Mouse (Mus musculus): ENCODE measurements at regions not wholly inside any gene's neighbourhood (a gene's known extent, or its start where the extent isn't known, plus 50 kb on each side); places are given as distances from the start of the nearest gene placed in this dataset.

- DNase-seq = no peak
Measured at GRCm38 (mm10) chr6:94954580-94954979, 162.5 kb upstream of the Kbtbd8 start.

DNA sequence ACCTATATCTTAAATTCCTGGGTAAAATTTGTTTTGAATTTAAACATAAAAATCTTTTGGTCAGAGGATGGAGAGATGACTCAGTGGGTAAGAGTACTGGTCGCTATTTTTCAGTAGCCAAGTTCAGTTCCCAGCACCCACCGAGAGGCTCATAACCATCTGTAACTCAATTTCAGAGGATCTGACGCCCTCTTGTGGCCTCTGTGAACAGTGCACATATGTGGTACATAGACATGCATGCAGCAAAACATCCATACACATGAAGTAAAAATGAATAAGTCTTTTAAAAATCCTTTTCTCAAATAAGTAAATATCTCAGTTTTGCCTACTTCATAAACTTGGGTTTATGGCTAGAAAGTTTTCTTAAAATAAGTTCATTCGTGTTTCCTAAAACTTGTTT is 163.4 kb upstream of the Kbtbd8 start:
- no peak for DNase-seq

DNA sequence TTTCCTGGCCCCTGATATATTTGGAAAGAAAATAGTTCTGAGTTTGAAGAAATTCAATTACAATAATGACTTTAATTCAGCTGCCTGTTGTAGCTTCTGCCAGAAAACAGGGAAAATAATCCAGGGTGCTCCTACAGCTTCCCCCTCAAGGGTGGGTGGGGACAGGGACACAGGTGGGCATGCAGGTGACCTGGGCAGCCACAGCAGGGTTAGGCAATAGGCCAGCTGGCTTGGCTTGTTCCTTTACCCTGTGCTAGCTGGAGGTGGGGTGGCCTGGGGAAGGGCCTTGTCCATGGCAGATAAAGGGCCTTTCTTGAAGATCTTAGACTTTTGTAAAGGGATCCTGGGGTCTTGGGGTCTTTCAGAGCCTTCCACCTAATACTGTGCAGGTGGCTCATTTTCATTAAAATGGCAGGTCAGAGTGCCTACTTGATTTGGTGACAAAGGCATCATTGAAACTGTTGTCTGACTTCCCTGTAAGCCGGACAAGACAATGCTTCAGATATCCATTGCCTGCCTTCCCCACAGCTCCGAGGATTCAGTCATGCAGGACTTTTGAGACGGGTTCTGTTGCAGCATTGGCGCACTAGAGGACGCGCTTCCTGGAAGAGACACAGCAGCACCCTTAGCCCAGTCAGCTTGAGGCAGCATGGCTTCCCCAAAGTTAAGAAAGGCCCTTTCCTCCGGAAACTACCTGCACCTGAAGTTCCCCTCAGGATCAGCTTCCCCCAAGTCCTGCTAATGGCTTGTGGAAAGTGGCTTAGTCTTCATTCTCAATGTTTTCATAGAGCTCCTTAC is 164.9 kb upstream of the Kbtbd8 start:
- DNase-seq = no peak

- no peak for DNase-seq
Measured at GRCm38 (mm10) chr6:94950944-94951343, 166.1 kb upstream of the Kbtbd8 start.

- DNase-seq = no peak
Measured at GRCm38 (mm10) chr6:94950319-94950718, 166.7 kb upstream of the Kbtbd8 start.

DNA sequence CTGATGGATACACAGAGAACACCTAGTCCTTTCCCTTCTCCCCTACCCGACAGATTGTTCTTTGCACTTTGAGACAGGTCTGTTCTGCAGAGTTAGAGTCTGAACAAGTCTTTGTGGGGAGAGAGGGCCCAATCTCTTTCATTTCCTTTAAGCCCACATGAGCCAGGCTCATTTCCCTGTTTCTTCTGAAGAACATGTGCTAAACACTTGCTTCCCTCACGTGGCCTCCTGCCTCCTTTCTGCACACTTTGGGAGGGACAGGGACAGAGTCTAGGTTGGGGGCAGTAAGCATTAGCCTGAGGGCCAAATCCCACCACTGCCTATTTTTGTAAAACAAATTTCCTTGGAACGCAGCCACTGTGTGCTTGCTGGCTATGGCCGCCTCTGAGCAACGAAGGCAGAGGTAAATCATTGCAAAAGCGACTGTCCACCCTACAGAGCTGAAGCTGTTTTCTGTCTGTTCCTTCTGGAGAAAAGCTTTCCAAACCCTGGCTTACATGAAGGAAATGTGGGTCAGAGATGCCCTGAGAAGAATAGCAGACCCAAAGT is 170.6 kb upstream of the Kbtbd8 start:
- no peak for DNase-seq

GRCm38 (mm10) chr6:94945715-94946114 is 171.3 kb upstream of the Kbtbd8 start:
- DNase-seq = no peak

DNA sequence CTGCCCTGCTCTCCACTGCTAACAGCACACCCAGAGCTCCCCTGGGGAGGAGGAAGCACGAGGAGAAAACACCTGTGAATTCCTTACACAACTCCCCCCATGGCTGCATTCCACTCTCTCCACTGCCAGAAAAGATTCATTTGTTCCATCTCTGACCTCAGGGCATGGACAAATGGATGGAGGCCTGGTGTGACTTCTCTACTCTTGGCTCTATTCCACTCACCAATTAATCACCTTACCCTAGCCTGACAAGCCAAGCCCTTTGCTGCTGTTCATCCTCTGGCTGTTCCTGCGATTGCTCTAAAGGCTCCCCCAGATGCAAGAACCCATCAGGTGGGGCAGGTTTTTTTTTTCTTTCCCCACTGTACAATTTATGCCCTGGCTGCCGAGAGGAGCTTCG is 172.8 kb upstream of the Kbtbd8 start:
- no peak for DNase-seq

DNA sequence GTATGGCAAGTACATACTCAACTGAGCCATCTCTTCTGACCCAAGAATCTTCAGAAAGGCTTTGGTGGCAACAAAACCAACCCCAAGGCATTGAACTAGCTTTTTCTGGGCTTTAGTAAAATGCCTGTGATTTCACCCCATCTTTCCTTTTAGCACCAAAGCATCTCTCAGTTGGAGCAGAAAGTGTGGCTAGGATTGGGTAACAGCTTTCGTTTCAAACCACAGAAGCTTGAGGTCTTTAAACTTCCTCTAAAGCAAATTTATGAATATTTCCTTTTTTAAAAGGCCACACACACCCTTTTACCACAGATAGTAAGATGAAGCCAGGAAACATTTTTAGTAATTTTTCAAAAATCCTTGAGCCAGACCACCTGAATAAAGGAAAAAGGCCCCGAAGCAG is 178.1 kb upstream of the Kbtbd8 start:
- no peak for DNase-seq

DNA sequence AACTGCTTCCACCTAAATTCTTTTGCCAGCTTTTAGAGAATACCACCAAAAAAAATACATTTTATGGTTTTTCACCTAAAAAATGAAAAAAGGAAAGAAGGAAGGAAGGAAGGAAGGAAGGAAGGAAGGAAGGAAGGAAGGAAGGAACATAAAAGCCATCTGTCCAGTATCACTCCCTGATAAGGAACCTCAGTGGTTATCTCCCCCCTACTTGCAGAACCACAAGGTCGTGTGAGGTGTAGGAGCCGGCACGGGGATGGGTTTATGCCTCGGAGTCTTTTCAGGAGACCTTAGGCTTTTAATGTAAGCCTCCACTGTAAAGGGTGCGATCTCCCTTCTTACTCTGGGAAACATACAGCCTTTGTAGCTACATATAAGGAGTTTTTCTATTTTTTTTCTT is 180.8 kb upstream of the Kbtbd8 start:
- DNase-seq = no peak

DNA sequence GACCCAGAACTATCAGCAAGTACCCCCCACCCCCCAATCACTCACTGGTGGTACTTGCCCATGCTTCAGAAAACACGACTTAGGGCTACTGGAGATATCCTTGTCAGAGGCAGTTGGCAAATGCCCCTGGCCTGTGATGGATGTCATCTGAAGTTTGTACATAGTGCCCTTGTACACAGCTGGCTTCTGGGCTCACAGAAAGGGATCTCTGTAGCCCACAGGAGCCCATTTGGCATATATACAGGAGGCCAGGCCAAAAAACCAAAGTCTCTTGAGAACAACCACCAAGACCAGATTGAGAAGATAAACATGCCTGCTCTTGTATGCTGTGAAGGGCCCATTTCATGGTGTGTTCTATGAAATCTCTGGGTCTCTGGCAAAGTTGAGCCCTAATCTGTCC is 181.3 kb upstream of the Kbtbd8 start:
- no peak for DNase-seq

GRCm38 (mm10) chr6:94927811-94928210 is 189.2 kb upstream of the Kbtbd8 start:
- DNase-seq = no peak

- DNase-seq = no peak
Measured at GRCm38 (mm10) chr6:94926652-94927211, 190.3 kb upstream of the Kbtbd8 start.

DNA sequence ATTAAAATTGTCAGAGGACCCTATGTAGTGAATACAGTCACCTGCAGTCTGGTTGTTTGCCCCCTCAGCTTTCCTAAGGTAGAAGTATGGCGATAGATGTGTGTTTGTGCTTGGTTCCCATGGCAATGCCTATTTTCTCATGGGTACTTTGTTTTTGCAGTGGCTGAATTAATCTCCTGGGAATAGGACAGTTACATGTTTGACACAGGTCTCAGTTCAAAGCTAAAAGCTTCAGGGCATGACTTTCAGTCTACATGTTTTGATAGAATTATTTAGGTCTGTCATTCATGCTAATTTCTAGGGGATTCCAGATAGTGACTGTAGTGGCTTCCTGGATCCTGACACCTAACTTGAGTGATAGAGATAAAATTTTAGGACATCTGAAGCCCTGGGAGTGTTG is 191.6 kb upstream of the Kbtbd8 start:
- DNase-seq = no peak

DNA sequence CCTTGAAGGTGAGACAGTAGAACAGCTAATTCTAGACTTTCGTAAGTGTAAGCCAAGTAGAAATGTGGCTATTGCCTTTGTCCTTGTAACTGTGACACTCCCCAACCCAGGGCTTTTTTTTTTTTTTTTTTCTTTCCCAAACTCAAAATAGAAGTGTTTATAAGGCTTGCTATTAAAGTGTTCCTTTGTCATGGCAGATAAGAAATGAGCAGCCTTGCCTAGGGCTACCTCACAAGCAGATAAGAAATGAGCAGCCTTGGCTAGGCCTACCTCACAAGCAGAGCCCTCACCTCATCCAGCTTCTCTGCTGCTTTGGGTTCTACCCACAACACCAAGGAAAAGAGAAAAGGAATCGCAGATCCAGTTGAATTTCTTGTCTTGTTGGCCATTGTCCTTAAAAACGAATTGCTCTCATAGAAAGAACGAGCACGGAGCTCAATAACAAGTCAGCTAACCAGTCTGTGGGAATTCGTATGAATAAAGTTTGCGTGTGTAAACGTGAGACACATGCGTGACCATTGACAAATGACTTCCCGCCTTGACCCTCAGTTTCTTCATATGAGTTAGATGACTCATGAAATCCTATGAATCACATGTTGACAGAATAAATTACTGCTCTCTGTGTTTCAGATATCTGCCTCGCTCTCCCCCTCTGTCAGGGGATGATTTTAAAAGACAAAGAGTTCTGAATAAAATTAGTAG is 192.6 kb upstream of the Kbtbd8 start:
- no peak for DNase-seq

DNA sequence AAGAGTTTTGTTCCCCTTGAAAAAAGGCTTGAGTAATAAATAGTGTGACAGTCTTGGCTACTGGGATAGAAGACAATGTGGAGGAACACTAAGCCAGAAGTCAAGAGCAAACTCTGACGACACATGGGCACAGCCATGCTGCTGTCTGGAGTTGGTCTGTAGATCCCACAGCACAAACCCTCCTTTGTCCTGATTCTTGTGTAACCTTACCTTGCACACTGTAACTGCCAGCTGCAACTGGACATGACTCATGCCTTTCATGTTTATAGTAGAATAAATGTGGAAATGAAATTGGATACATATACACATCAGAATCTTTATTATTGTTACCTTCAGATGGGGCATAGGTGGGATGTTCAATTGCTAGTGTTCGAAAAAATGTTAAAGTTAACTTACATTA is 195.3 kb upstream of the Kbtbd8 start:
- DNase-seq = no peak

- DNase-seq = no peak
Measured at GRCm38 (mm10) chr6:94920770-94921169, 196.3 kb upstream of the Kbtbd8 start.

- DNase-seq = no peak
Measured at GRCm38 (mm10) chr6:94919194-94919743, 197.8 kb upstream of the Kbtbd8 start.

- DNase-seq = peak; percentile 8
Measured at GRCm38 (mm10) chr6:94915842-94916620, 201.0 kb upstream of the Kbtbd8 start.

- no peak for DNase-seq
Measured at GRCm38 (mm10) chr6:94911836-94912235, 205.2 kb upstream of the Kbtbd8 start.

GRCm38 (mm10) chr6:94911374-94911773 is 205.7 kb upstream of the Kbtbd8 start:
- DNase-seq = no peak

DNA sequence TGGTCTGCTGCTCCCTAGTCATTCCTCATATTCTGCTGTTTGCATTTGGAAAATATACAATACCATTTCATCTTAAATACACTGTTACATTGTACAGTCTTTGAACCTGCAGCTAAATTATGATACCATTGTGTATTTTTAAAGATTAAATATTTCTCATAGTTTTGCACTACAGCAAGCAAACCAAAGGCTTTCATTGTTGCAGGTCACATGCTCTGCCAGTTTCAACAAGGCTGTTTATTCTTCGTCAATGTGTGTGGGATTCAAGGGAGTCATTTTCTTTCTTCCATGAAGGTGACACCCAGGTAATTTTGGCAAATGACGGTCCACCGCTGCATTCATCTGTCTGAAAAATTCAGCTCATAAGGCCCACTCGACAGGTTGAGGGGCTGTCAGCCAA is 200.9 kb upstream of the Lrig1 start:
- no peak for DNase-seq

DNA sequence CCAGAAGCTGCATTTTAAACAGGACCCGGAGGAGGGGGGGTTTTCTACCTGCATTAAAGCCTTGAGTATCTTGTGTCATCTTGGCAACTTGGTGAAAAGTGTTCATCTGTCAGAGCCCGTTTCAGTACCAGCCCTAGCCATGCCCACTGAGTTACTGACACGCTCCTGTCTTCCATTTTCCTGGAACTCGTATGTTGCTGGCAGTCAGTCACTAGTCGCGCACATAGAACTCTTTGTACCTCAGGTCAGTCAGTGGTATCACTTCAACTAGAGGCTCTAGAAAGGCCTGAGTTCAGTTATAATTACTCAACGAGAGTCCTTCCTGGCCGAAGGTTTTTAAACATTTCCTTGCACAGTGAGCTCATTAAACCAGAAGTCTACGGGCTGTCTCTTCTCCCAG is 198.9 kb upstream of the Lrig1 start:
- no peak for DNase-seq

All from right cerebral cortex, adult 18-20 months (tissue).